Mouse (Mus musculus) spleen, postnatal 36 days (tissue): Measurements from ENCODE around the gene Ccr7.

Experiments used
- DNase-seq, 2 experiments: peaks; one replicate each; pipeline ENCODE4 v3.0.0; 2022; ENCODE audit warnings: low spot score in 2 of 2, mixed read lengths in 1 of 2

Gene Ccr7

DNA sequence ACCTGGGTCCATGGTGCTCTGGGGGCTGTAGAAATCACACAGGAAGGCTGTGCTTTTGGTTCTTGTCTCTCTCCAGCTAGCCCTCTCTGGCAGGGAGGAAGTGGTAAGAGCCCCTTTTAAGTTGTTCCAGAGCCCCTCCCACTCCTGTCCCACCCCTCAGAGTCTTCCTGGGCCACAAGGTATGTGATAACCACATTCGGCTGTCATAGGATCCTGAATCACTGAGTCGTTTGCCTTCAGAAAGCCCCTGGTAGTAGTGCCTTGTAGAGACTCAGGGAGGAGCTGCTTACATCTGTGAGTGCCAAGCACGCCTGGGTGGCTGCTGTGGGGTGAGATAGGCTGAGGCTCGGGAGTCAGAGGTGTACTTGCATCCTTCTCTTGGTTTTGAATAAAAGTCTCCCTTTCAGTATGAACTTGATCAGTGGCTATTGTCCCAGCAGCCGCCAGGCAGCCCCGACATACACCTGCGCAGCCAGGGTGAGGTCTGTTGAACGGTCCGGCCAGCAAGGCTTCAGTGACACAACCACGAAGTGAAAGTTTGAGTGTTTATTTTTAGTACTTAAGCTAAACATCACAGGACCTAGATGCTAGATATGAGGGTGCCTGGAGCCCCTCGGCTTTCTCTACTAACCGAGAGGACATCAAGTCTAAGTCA lies at the start of gene Ccr7:
TSS of gene Ccr7 (minus strand) at position 91 of the 655 bp plus-strand sequence.
- peak; percentile 89 to 90 for DNase-seq

DNA sequence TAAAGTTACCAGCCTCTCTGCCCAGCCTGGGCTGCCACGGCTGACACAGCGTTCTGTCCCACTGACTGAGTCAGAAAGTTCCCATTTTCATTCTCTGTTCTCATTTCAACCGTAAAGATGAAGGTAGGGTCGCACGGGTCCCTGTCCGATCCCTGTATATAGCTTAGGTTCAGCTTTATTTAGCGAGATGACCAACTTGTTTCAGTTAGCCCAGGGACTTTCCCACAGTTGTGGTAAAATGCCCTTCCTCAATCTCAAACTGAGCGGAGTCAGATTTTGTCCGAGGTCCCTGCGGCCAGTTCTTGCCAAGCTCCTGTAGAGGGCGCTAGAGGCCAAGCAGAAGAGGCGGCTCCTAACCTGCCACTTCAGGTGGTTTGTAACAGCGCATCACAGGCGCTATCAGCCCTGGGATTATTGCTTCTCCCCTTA lies 34.3 kb upstream of the Ccr7 start:
- peak; percentile 80 to 86 for DNase-seq

DNA sequence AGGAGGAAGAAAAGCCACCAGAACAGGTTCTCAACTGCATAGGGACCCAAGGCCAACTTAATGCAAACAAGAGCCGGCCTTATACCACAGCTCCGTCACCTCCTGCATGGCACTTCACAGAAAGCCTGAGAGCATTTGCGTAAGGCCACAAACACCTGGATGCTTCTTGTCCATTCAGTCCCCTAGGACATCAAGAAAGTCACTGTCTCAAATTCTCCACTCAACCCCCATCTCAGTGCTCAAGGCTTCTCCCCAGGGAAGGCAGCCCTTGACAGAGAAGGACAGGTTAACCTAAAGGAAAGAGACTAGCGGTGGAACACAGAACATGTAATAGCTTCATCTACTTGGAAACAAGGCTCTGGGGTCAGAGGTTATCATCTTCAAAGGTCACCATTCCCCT lies 32.5 kb upstream of the Ccr7 start:
- DNase-seq = no peak

DNA sequence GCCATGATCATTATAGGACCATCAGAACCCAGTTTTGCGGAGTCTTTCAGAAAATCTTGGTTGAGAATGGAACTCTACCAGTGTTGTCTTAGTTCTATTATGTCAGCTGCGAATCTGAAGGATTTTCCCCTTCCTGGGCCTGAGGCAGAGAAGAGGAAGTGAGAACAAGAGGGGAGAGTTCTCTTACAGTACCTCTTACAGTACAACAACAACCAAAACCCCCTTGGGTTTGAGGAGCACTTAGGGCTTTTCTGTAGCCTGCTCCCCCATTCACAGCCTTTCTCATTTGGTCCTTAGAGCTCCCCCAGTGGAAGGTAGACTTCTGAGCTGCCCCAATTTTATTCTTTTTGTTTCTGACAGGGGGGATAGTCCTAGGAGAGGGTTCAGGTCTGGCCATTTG lies 32.0 kb upstream of the Ccr7 start:
- DNase-seq = peak; percentile 76 to 82

DNA sequence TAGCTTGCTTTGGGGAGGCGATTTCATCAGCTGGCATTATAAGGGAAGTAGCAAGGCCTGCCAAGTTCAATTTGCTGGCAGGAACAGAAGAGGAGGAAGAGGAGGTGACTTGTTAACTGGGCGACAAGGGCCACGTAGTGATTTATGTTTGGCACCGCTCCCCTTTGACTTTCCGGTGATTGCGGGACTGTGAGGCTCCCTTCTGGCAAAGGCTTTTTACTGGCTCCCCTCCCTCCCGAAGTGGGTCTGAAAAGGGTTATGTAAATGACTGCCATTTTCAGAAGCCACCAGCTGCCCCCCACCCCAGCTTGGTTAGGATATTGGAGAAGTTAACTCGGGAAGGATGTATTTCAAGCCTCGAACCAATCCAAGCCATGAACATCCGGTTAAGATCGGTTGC lies 27.7 kb upstream of the Ccr7 start:
- no peak for DNase-seq

DNA sequence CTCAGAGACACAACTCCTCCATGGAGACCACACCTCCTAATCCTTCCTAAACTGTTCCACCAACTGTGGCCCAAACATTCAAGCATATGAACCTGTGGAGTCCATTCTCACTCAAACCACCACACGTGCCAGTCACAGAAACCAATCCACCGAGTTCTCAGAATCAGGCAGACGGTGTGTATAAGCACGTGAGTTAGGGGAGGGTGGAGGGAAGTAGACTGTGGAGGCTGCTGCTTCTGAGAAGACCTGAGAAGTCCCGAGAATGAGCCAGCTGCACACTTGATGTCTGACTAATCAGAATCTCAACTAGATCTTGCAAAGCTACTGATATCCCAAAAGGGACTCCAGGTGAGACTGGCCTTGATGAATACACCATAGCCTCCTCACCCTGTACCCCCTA lies 25.2 kb upstream of the Ccr7 start:
- DNase-seq = no peak

DNA sequence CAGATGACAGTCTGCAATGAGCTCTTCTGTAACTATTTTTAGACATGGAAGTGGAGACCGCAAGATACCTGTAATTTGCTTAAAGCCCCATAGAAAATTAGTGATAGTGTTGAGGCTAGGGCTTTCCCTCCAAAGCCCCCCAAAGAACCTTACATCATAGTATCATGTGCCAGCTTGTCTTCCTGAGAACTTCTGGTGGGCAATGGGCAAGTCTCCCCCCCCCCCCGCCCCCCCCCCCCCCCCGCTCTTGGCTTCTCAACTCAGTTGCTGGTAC lies 23.0 kb upstream of the Ccr7 start:
- DNase-seq = no peak

DNA sequence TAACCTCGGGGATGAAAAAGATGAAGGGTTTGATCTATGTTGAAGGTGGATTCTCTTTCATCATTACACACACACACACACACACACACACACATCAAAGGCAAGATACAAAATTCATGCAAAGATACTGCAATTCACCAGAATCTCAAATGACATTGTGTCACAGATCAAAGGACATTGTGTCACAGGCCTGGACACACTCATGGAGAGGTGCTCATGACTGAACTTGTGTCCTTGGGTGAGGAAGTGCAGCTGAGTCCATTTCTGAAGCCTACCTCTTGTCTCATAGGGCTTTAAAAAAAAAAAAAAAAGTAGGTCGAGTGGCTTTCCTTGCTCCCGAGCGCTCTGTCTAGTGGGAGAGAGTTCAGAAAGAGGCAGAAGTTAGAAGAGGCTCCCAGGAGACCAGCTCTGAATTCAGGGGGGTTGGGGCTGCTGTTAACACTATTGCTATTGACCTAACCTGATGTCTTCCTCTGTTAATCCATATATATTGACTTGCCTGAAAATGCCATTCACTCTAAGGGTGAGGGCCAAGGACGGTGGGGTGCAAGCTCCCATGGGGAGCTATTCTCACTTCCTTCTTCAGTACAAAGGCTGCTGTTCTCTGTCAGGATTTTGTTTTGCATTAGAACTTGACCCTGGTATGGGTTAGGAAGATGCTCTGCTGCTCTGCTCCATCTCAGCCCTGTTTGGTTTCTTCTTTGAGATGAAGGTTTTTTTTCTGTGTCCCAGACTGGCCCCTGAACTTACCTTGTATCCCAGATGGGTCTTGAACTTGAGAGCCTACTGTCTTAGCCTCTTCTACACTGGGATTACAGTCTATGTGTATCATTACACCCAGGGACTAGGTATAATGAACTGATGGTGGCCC lies 22.4 kb upstream of the Ccr7 start:
- DNase-seq = no peak

DNA sequence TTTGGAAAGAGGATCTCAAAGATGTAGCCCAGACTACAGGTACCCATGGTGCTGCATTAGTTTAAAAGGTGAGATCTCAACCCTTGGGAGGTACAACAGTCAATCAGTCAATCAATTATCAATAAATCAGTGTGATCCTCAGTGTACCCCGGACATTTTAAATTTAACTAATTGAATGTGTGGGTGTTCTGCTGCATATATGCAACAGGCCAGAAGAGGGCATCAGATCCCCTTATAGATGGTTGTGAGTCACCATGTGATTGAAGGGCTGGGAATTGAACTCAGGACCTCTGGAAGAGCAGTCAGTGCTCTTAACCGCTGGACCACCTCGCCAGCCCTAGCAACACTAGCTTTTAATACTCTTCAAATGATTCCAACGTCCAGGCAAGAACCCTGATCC lies 17.1 kb upstream of the Ccr7 start:
- no peak for DNase-seq

DNA sequence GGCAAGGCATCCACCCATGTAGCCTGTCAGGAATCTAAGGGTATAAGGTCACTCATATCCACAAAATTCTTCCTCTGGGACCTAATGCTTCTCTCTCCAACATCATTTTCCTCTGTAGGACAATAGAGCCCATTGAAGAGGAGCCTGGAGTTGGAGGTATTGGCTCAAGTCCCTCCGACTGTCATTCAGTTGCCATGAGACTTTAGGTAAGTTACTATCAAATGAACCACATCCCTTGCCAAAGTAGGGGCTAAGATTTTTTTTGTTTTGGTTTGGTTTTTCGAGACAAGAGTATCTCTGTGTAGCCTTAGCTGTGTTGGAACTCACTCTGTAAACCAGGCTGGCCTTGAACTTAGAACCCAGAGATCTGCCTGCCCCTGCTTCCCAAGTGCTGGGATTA lies 16.6 kb upstream of the Ccr7 start:
- DNase-seq = no peak

DNA sequence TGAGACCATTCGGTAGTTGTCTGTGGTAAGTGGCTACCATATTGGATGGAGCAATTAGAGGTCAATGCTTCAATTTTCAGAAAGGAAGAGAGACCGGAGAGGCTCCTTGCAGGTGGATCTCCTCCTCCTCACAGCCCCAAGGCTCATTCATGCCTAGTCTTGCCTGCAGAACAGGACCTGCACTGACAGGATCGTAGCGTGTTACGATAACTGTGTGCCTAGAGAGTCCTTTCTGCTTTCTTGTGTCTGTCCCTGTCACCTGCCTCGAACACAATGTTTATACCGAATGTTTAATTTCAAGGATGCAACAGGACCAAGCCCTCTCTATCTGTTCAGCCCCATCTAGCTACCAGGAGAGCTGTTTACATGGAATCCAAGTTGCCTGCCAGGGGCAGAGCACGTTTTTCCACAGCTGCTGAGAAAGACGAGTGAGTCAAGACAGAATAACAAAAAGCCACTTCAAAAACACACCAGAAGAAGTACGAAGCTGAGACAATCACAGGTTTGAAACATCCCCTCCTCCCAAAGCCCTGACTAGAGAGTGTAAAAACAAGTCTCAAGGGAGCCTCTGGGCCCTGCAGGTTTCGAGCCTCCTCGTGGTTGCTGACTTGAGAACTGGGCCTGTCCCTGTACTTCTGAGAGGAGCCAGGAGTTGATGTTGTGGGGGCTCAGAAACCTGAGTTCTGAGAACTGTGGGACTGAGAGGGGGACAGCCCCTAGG lies 15.8 kb upstream of the Ccr7 start:
- peak; percentile 88 to 89 for DNase-seq

DNA sequence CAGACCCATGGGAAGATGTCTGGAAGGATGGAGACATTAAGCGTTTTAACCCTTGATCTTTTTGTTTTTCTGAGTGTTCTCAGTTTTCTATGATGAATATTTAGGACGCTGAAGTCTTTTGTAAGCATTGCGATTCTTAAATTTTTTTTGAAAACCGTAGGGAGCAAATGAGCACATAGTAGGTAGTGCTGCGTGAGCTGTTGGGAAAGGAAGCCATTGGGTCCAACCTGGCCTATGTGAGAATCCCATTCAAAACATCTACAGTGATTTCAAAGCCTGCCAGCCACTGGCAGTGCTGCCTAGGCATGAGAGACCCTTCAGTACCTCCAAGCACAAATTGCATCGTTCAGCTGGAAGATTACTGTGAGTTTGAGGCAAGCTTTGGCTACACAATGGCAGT lies 15.1 kb upstream of the Ccr7 start:
- no peak for DNase-seq

DNA sequence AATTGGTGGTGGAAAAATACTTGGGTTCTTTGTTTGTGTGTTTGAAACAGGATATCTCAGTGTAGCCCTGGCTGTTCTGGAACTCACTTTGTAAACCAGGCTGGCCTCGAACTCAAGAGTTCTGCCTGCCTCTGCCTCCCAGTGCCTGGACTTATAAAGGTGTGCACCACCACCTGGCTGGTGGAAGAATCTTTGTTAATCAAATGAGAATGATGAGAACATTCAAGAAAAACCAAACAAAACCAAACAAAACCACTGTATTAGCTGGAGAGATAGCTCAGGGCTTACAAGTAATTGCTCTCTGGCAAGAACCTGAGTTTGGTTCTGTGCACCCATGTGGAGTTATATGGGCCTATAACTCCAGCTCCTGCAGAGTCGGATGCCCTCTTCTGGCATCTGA lies 14.6 kb upstream of the Ccr7 start:
- DNase-seq = no peak

DNA sequence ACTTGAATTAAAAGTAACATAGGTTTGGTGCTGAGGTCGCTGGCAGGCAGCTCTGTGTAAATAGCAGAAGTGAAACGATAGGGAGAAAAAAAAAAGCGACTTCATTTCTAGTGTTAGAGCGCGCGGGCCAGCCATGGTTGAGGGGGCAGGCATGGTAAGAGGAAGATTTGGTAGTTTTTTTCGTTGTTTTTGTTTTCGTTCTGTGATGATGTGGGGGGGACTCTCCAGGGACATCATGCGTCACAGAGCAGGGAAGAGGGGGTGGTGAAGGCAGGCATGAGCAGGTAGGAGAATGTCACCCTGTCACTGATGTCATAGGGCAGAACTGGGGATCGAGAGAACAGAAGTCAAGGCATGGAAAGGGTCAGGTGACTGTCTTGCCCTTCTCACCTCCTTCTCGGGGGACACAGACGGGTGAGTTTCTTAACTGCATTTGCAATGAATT lies 13.2 kb upstream of the Ccr7 start:
- DNase-seq = peak; percentile 93 to 94

DNA sequence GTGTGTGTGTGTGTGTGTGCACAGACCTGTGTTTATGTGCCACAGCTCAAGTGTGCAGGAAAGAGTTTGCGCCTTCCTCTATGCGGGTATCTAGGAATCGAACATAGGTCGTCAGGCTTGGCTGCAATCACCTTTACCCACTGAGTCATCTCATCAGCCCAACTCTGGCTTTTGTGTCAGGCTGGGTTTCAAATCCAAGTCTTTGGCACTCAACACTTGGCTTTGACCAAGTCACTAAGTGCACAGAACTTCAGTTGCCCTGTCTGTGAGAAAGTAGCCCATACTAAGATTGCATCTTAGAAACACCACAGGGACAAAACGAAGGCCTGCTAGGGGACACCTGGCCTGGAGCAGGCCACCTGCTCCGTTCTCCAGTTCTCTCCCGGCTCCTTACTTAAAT lies 12.7 kb upstream of the Ccr7 start:
- DNase-seq = no peak

DNA sequence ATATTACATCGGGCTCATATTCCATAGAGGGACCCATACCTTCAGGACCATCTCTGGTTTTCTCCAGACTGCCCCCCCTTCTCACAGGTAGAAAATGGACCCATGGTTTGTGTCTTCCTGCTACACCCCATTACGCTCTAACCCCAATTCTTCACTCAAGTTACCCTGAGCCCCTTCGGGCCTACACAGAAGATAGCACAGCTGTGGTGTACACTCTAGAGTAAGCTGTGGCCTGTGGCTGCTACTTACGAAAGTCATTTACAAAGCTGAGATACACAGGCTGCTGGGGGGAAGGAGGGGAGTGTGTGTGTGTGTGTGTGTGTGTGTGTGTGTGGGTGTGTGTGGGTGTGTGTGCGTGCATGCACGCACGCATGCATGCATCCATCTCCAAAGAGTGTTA lies 11.4 kb upstream of the Ccr7 start:
- no peak for DNase-seq

DNA sequence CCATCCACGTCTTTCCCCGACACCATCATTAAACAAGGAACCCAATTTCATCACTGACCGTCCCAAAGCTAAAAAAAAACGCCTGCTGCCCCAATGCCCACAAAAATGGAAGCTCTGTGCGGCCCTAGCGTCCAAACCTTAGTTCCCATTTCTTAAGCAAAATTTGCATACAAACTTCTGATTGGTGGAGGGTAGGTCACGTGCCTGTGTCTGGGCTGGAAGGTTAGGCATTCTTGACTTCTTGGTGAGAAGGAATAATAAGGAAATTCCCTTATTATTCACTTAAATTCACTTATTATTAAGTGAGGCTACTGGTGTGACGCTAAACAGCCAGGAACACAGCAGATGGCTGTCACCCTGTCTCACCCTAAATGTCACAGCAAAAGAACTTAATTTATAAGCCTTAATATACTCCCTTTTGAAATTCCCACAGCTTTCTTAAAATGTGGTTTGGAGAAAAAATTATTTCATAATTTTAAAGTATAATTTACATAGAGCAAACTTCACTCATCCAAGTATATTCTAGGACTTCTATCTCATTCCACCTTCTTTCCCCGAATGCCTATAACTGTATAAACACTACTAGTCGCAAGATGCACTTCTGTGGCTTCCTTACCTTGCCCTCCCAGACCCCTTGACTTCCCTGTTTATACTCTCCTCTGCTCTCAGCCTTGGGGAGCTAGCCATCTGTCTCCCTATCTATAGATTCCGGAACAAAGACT lies 10.3 kb upstream of the Ccr7 start:
- no peak for DNase-seq

DNA sequence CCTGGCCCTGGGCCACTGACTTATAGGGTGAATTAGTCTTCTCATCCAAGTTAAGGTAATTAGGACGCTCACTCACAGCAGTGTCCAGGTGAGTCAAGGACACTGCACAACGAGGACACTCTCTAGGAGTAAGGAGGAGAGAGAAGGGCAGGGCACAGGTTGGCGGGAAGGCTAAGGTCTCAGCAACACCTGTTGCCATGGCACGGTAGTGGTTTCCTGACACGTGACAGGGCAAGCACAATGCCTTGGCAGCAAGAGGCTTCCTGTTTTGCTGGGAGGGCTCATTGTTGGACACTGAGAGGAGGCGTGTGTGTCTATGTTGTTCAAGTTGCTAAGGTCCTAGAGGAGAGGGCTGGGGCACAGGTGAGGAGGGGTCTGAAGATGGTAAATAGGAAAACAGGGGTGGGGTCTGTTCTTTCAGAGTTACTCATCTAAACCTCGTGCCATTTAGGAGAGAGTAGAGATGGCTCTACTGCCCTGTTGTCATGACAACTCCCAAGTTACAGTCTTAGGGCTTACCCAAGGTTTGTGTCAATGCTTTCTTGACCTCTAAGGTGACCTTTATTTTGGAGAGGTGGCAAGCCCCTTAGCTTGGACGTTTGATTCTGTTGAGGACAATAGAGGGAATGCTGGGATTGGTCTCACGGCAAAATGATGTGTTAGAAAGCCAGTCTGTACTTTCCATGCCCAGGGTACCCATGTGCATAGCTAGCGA lies 8.3 kb upstream of the Ccr7 start:
- DNase-seq = peak; percentile 88 to 89

DNA sequence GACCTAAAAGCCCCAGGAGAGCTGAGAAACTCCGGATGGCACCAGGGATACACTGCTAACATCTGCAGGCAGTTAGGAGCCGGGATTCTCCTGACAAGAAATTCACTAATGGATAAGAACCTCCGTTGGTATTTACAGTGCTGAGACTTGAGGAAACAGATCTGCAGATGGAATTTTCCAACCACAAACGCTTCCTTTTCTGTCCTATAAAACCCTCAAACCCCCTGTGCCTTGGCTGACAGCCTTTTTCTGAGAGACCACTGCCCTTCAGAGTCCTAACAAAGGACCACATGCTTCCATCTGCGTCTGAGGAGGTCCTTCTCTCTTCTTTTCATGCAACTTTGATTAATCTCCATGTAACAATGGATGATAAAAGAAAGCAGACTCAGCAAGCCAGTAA lies 6.8 kb upstream of the Ccr7 start:
- no peak for DNase-seq

DNA sequence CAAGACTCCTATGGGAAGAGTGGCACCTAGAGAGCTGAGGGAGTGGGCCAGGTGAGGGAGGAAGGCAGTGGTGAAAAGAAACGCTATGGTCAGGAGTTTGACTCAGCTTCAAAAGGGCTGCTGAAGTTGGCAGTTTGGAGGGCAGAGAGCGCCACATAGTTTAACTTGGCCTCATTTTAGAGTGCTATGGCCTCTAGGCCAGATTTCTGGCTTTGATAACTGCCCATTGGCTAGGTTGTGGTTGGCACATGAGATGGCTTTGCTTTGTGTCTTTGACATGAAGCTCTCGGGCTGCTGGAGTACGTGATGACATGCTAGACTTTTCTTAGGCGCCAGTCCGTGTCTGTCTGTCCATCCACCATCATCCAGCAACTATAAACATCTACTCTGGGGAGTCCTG lies 5.4 kb upstream of the Ccr7 start:
- no peak for DNase-seq

DNA sequence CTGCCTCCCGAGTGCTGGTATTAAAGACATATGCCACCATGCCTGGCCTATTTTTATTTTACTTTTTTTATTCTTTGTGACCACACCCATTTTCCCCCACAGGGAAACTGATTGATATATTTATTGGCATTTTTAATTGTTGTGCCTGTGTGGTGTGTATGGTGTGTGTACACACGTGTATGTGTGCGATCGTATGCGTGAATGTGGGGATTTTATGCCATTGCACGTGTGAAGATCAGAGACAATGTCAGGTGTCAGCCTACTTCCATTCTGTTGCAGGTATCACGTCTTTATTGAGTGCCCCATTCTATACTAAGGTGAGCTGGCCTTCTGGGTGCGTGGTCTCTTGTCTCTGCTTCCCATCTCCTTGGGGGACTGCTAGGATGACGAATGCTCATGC lies 940 bp upstream of the Ccr7 start:
- no peak for DNase-seq
